Mouse (Mus musculus): ENCODE data around the gene Sh3bgr.
A peak's percentile ranks its signal among the peaks of the same experiment; 100 is the strongest.

The Sh3bgr gene

GRCm38 (mm10) chr16:96199913-96200701 lies at the start of gene Sh3bgr:
Gene Sh3bgr, plus strand, starts transcription at chr16:96200450.
- no peak for DNase-seq (ENCODE audit: low spot score in 2 of 2)

- DNase-seq (ENCODE audit: low spot score in 2 of 2) = no peak
These were observed 49.3 kb upstream of the Sh3bgr start for GRCm38 (mm10) chr16:96150995-96151394.

GRCm38 (mm10) chr16:96151551-96151950 lies 48.7 kb upstream of the Sh3bgr start:
- peak; percentile 36 to 53 for DNase-seq (ENCODE audit: low spot score in 2 of 2)

- no peak for DNase-seq (ENCODE audit: low spot score in 2 of 2)
These were observed 45.8 kb upstream of the Sh3bgr start for GRCm38 (mm10) chr16:96154476-96154875.

- peak; percentile 64 to 80 for DNase-seq (ENCODE audit: low spot score in 2 of 2)
These were observed 44.2 kb upstream of the Sh3bgr start for GRCm38 (mm10) chr16:96156019-96156418.

GRCm38 (mm10) chr16:96157171-96157570 lies 43.1 kb upstream of the Sh3bgr start:
- DNase-seq (ENCODE audit: low spot score in 2 of 2) = peak; percentile 65 to 84

GRCm38 (mm10) chr16:96158511-96159080 lies 41.7 kb upstream of the Sh3bgr start:
- no peak for DNase-seq (ENCODE audit: low spot score in 2 of 2)

- DNase-seq (ENCODE audit: low spot score in 2 of 2) = peak; percentile 30 to 31
These were observed 41.0 kb upstream of the Sh3bgr start for GRCm38 (mm10) chr16:96159091-96159731.

GRCm38 (mm10) chr16:96159794-96160346 lies 40.4 kb upstream of the Sh3bgr start:
- no peak for DNase-seq (ENCODE audit: low spot score in 2 of 2)

- DNase-seq (ENCODE audit: low spot score in 2 of 2) = no peak
These were observed 39.3 kb upstream of the Sh3bgr start for GRCm38 (mm10) chr16:96160927-96161326.

- DNase-seq (ENCODE audit: low spot score in 2 of 2) = no peak
These were observed 38.9 kb upstream of the Sh3bgr start for GRCm38 (mm10) chr16:96161336-96161735.

GRCm38 (mm10) chr16:96165723-96166264 lies 34.5 kb upstream of the Sh3bgr start:
- no peak for DNase-seq (ENCODE audit: low spot score in 2 of 2)

GRCm38 (mm10) chr16:96168837-96169236 lies 31.4 kb upstream of the Sh3bgr start:
- no peak for DNase-seq (ENCODE audit: low spot score in 2 of 2)

GRCm38 (mm10) chr16:96173648-96174047 lies 26.6 kb upstream of the Sh3bgr start:
- no peak for DNase-seq (ENCODE audit: low spot score in 2 of 2)

GRCm38 (mm10) chr16:96175399-96175798 lies 24.9 kb upstream of the Sh3bgr start:
- DNase-seq (ENCODE audit: low spot score in 2 of 2) = no peak

GRCm38 (mm10) chr16:96179156-96179555 lies 21.1 kb upstream of the Sh3bgr start:
- DNase-seq (ENCODE audit: low spot score in 2 of 2) = no peak

GRCm38 (mm10) chr16:96187619-96188018 lies 12.6 kb upstream of the Sh3bgr start:
- DNase-seq (ENCODE audit: low spot score in 2 of 2) = no peak

- DNase-seq (ENCODE audit: low spot score in 2 of 2) = peak; percentile 99
These were observed 8.4 kb upstream of the Sh3bgr start, which contains the start of gene Lca5l for GRCm38 (mm10) chr16:96191531-96192506. Gene Lca5l, minus strand, starts transcription at chr16:96192271.

- DNase-seq (ENCODE audit: low spot score in 2 of 2) = no peak
These were observed 415 bp downstream of the Sh3bgr start for GRCm38 (mm10) chr16:96200702-96201028.

GRCm38 (mm10) chr16:96201485-96202232 lies 1.4 kb downstream of the Sh3bgr start:
- DNase-seq (ENCODE audit: low spot score in 2 of 2) = no peak
